Mouse (Mus musculus): ENCODE measurements around the gene Mgat4b. TPM values are rescaled to one million over a fixed set of nuclear protein-coding genes. Genes with fewer than 3 reads are reported as not detected.

Gene Mgat4b
- total RNA-seq, 1 experiment, result 22.6 TPM

DNA sequence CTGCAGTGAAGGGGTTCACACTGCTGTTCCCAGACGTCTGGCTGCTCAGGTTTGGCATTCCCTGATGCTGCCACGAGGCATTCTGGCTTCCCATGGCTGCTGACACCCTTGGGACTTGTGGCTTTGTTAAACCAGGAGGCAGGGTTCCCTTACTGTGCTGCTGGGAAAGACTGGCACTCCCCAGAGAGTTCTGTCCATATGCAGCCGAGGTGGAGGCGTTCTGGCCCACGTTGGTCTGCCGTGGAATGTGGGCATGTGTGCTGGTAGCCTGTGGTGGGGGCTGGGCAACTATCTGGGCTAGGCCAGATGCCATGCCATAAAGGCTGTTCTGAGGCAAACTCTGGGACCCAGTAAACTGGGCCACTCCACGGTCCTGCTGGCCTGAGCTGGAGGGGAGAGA, 47.6 kb downstream of the Mgat4b start:
- H3K9me3 ChIP-seq (ENCODE audit: control insufficient read depth, insufficient read depth, low read depth, low read length), result no peaks in the 10 kb centered on the region
- H3K36me3 ChIP-seq (ENCODE audit: control insufficient read depth, insufficient read depth, low read length, poor library complexity, severe bottlenecking), result peaks cover 32% of the 10 kb centered on the region
- peaks cover 4 to 14% of the 10 kb centered on the region in 2 experiments; a peak in 3 of 4 replicates for H3K4me1 ChIP-seq (ENCODE audit: control insufficient read depth in 2 of 2, insufficient read depth in 2 of 2, low read length in 2 of 2, poor library complexity in 1 of 2)
- H3K9ac ChIP-seq (ENCODE audit: insufficient read depth, low read depth, low read length, poor library complexity, severe bottlenecking), result no peak overlapping the region
- H3K4me3 ChIP-seq (ENCODE audit: insufficient read depth in 1 of 2, low read depth in 1 of 2, low read length in 2 of 2, poor library complexity in 1 of 2, severe bottlenecking in 1 of 2), result no peak overlapping the region
- H3K27ac ChIP-seq (ENCODE audit: insufficient read depth, low read depth, low read length, poor library complexity, severe bottlenecking), result no peak overlapping the region
- DNase-seq (ENCODE audit: low read depth, low spot score), result no peak
- in situ Hi-C loops (cut with MboI; ENCODE audit: low sequenced_read_pairs in 2 of 2, unreplicated experiment in 2 of 2), result no loop called here
- TF ChIP-seq ZC3H11A (IDR thresholded peaks at IDR 0.05; ENCODE audit: borderline replicate concordance, low read depth, low read length), result no peak
- no peak for TF ChIP-seq MAFK (IDR thresholded peaks at IDR 0.05; ENCODE audit: insufficient read depth, low read depth, low read length)
- no peak for TF ChIP-seq HCFC1 (IDR thresholded peaks at IDR 0.05; ENCODE audit: borderline replicate concordance, insufficient read depth, low read length)
- no peak for TF ChIP-seq ZNF384 (IDR thresholded peaks at IDR 0.05; ENCODE audit: low read depth, low read length)
- no peak for TF ChIP-seq CHD2 (IDR thresholded peaks at IDR 0.05; ENCODE audit: low read depth, low read length)

DNA sequence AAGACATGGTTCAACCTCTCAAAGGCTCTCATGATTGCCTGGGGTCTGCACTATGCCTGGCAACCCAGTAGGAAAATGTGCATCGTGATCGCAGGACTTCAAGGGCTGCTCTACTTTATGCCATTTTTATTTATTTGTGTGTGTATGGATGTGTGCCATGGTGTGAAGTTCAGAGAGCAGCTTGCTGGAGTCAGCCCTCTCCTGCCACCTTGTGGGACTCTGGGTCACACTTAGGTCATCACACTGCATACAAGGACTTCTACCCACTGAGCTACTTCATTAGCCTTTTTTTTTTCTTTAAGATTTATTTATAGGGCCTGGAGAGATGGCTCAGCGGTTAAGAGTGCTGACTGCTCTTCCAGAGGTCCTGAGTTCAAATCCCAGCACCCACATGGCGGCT, 51.3 kb downstream of the Mgat4b start:
- Histone ChIP-seq H3K4me3 (ENCODE audit: insufficient read depth in 1 of 2, low read depth in 1 of 2, low read length in 2 of 2, poor library complexity in 1 of 2, severe bottlenecking in 1 of 2) (no peak overlapping the region), H3K9ac (ENCODE audit: insufficient read depth, low read depth, low read length, poor library complexity, severe bottlenecking) (no peak overlapping the region), H3K36me3 (ENCODE audit: control insufficient read depth, insufficient read depth, low read length, poor library complexity, severe bottlenecking) (peaks cover 49% of the 10 kb centered on the region), H3K27ac (ENCODE audit: insufficient read depth, low read depth, low read length, poor library complexity, severe bottlenecking) (no peak overlapping the region; the same call in 1 of the 2 replicates), H3K9me3 (ENCODE audit: control insufficient read depth, insufficient read depth, low read depth, low read length) (no peaks in the 10 kb centered on the region), H3K4me1 (ENCODE audit: control insufficient read depth in 2 of 2, insufficient read depth in 2 of 2, low read length in 2 of 2, poor library complexity in 1 of 2) (peaks cover 4 to 14% of the 10 kb centered on the region in 2 experiments; a peak in 3 of 4 replicates)
- in situ Hi-C loops (cut with MboI; ENCODE audit: low sequenced_read_pairs in 2 of 2, unreplicated experiment in 2 of 2), result no loop called here
- DNase-seq (ENCODE audit: low read depth, low spot score), result no peak
- no peak for TF ChIP-seq ZC3H11A (IDR thresholded peaks at IDR 0.05; ENCODE audit: borderline replicate concordance, low read depth, low read length)
- no peak for TF ChIP-seq HCFC1 (IDR thresholded peaks at IDR 0.05; ENCODE audit: borderline replicate concordance, insufficient read depth, low read length)
- TF ChIP-seq MAFK (IDR thresholded peaks at IDR 0.05; ENCODE audit: insufficient read depth, low read depth, low read length), result no peak
- TF ChIP-seq CHD2 (IDR thresholded peaks at IDR 0.05; ENCODE audit: low read depth, low read length), result no peak
- no peak for TF ChIP-seq ZNF384 (IDR thresholded peaks at IDR 0.05; ENCODE audit: low read depth, low read length)

DNA sequence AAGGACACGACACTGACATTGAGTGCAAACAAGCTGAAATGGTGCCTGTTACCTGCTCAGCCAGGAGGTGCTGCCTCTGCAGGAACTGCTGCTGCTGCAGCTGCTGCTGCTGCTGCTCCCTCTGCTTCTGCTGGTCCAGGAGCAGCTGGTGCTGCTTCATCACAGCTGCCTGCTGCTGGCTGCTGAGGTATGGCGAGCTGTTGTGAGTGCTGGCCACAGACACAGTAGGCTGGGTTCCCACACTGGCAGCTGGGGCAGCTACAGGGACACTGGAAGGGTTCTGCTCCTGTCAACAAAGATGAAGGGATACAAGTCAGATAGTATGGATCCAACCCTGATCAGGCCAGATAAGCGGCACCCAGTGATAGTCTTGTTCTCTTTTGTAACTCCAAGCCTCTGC, 52.5 kb downstream of the Mgat4b start:
- DNase-seq (ENCODE audit: low read depth, low spot score), result no peak
- H3K9me3 ChIP-seq (ENCODE audit: control insufficient read depth, insufficient read depth, low read depth, low read length), result no peaks in the 10 kb centered on the region
- in situ Hi-C loops (cut with MboI; ENCODE audit: low sequenced_read_pairs in 2 of 2, unreplicated experiment in 2 of 2), result no loop called here
- no peak overlapping the region for H3K4me3 ChIP-seq (ENCODE audit: insufficient read depth in 1 of 2, low read depth in 1 of 2, low read length in 2 of 2, poor library complexity in 1 of 2, severe bottlenecking in 1 of 2)
- no peak overlapping the region for H3K27ac ChIP-seq (ENCODE audit: insufficient read depth, low read depth, low read length, poor library complexity, severe bottlenecking)
- peaks cover 4 to 16% of the 10 kb centered on the region in 2 experiments; a peak in 3 of 4 replicates for H3K4me1 ChIP-seq (ENCODE audit: control insufficient read depth in 2 of 2, insufficient read depth in 2 of 2, low read length in 2 of 2, poor library complexity in 1 of 2)
- peaks cover 44% of the 10 kb centered on the region; the same call in 1 of the 2 replicates for H3K36me3 ChIP-seq (ENCODE audit: control insufficient read depth, insufficient read depth, low read length, poor library complexity, severe bottlenecking)
- no peak overlapping the region for H3K9ac ChIP-seq (ENCODE audit: insufficient read depth, low read depth, low read length, poor library complexity, severe bottlenecking)
- TF ChIP-seq CHD2 (IDR thresholded peaks at IDR 0.05; ENCODE audit: low read depth, low read length) (no peak), ZC3H11A (IDR thresholded peaks at IDR 0.05; ENCODE audit: borderline replicate concordance, low read depth, low read length) (no peak), MAFK (IDR thresholded peaks at IDR 0.05; ENCODE audit: insufficient read depth, low read depth, low read length) (no peak), HCFC1 (IDR thresholded peaks at IDR 0.05; ENCODE audit: borderline replicate concordance, insufficient read depth, low read length) (no peak), ZNF384 (IDR thresholded peaks at IDR 0.05; ENCODE audit: low read depth, low read length) (no peak)

DNA sequence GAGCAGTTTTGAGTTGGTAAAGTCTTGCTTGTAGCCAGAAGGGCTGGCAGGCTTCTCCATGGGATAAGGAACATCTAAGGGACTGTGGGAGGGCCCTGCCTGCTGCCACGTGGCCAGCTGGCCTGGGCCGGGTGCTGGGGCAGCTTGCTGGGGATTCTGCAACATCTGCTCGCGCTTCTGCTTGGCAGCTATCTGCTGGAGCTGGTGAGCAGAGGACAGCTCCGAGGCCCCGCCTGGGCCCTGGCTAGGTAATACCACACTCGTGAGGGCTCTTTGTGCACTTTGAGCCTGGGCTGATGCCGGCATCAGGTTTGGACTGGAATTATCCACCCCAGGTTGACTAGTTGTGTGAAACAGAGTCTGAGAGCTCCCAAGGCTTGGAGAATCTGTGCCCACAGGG, 55.2 kb downstream of the Mgat4b start:
- H3K9me3 ChIP-seq (ENCODE audit: control insufficient read depth, insufficient read depth, low read depth, low read length), result no peaks in the 10 kb centered on the region
- in situ Hi-C loops (cut with MboI; ENCODE audit: low sequenced_read_pairs in 2 of 2, unreplicated experiment in 2 of 2), result no loop called here
- no peak for DNase-seq (ENCODE audit: low read depth, low spot score)
- no peak for TF ChIP-seq ZC3H11A (IDR thresholded peaks at IDR 0.05; ENCODE audit: borderline replicate concordance, low read depth, low read length)
- no peak for TF ChIP-seq HCFC1 (IDR thresholded peaks at IDR 0.05; ENCODE audit: borderline replicate concordance, insufficient read depth, low read length)
- no peak for TF ChIP-seq ZNF384 (IDR thresholded peaks at IDR 0.05; ENCODE audit: low read depth, low read length)
- TF ChIP-seq MAFK (IDR thresholded peaks at IDR 0.05; ENCODE audit: insufficient read depth, low read depth, low read length), result no peak
- TF ChIP-seq CHD2 (IDR thresholded peaks at IDR 0.05; ENCODE audit: low read depth, low read length), result no peak
- H3K27ac ChIP-seq (ENCODE audit: insufficient read depth, low read depth, low read length, poor library complexity, severe bottlenecking), result no peak overlapping the region
- H3K36me3 ChIP-seq (ENCODE audit: control insufficient read depth, insufficient read depth, low read length, poor library complexity, severe bottlenecking), result peaks cover 27% of the 10 kb centered on the region; the same call in 1 of the 2 replicates
- H3K4me1 ChIP-seq (ENCODE audit: control insufficient read depth in 2 of 2, insufficient read depth in 2 of 2, low read length in 2 of 2, poor library complexity in 1 of 2), result peaks cover 0 to 10% of the 10 kb centered on the region in 2 experiments; a peak in 2 of 4 replicates
- H3K4me3 ChIP-seq (ENCODE audit: insufficient read depth in 1 of 2, low read depth in 1 of 2, low read length in 2 of 2, poor library complexity in 1 of 2, severe bottlenecking in 1 of 2), result no peak overlapping the region
- no peak overlapping the region for H3K9ac ChIP-seq (ENCODE audit: insufficient read depth, low read depth, low read length, poor library complexity, severe bottlenecking)
